Mouse (Mus musculus) kidney, postnatal 4 days (tissue): ENCODE measurements around the gene Padi1.

ENCODE experiments used
- DNase-seq, 2 experiments: peaks; one replicate each; pipeline ENCODE4 v3.0.0; 2021; ENCODE audit warnings: mixed read lengths in 2 of 2

The Padi1 gene

GRCm38 (mm10) chr4:140782821-140783220, 62.8 kb downstream of the Padi1 start:
- no peak for DNase-seq

GRCm38 (mm10) chr4:140780507-140780906, 65.1 kb downstream of the Padi1 start:
- DNase-seq = no peak

GRCm38 (mm10) chr4:140779803-140780397, 65.7 kb downstream of the Padi1 start:
- peak; percentile 42 to 68 for DNase-seq

GRCm38 (mm10) chr4:140776623-140777022, 69.0 kb downstream of the Padi1 start:
- no peak for DNase-seq

GRCm38 (mm10) chr4:140775876-140776275, 69.7 kb downstream of the Padi1 start:
- no peak for DNase-seq

GRCm38 (mm10) chr4:140774893-140775292, 70.7 kb downstream of the Padi1 start:
- no peak for DNase-seq

- DNase-seq = no peak
Measured at GRCm38 (mm10) chr4:140774025-140774800, 71.4 kb downstream of the Padi1 start, which contains the start of gene Padi4. Gene Padi4 (minus strand): TSS chr4:140774236.

- peak; percentile 40 to 60 for DNase-seq
Measured at GRCm38 (mm10) chr4:140771091-140771490, 74.5 kb downstream of the Padi1 start.

- peak; percentile 75 to 81 for DNase-seq
Measured at GRCm38 (mm10) chr4:140770433-140770832, 75.1 kb downstream of the Padi1 start.

GRCm38 (mm10) chr4:140768973-140769372, 76.6 kb downstream of the Padi1 start:
- DNase-seq = no peak

GRCm38 (mm10) chr4:140765936-140766335, 79.6 kb downstream of the Padi1 start:
- no peak for DNase-seq

- peak; percentile 78 to 82 for DNase-seq
Measured at GRCm38 (mm10) chr4:140763158-140763557, 82.4 kb downstream of the Padi1 start.
